Mouse (Mus musculus) megakaryocyte, embryonic 14.5 days (primary cell): ENCODE data around the gene Ppp2r2c.

ENCODE experiments used
- FLI1 ChIP-seq: IDR thresholded peaks from 2 replicates; pipeline ENCODE4 v1.6.1; 2012; ENCODE audit warnings: low read length, inconsistent platforms, mixed read lengths
- GATA1 ChIP-seq: IDR thresholded peaks from 3 replicates; pipeline ENCODE4 v1.6.1; 2012; ENCODE audit warnings: mixed read lengths, low read length, inconsistent platforms, borderline replicate concordance

DNA sequence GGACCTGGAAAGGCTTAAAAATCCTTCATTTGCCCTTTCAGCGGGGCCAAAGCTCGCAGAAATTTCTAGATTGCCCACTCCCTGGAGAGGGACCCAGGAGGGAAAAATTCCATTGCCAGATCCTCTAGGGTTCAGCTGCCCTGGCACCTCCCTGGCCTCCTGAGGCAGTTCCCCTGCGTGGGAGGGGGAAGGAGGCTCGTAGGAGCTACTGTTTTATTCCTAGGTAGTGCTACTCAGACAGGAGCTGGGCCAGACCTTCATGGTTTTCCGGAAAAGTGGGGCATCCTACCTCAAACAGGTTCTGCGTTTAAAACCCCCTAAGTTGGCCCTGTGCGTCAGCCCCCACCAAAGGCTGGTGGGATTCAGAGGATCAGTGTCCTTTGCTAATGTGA, 869 bp downstream of the Ppp2r2c start:
- TF ChIP-seq FLI1 (no peak), GATA1 (no peak)
